Mouse (Mus musculus) fibroblast of lung, adult 2 months (primary cell): ENCODE measurements around the gene Zfp248.

Experiments
- DNase-seq: peaks from one replicate; pipeline ENCODE4 v3.0.0-alpha.2; 2011; ENCODE audit warnings: low read depth

Zfp248 gene

GRCm38 (mm10) chr6:118455042-118455631 is at the start of gene Zfp248:
Zfp248 (minus strand) TSS chr6:118455528.
- DNase-seq = peak; percentile 78

GRCm38 (mm10) chr6:118499010-118499409 is 43.7 kb upstream of the Zfp248 start:
- DNase-seq = no peak

- no peak for DNase-seq
These were observed 26.8 kb upstream of the Zfp248 start for GRCm38 (mm10) chr6:118482125-118482524.

- DNase-seq = peak; percentile 58
These were observed 23.8 kb upstream of the Zfp248 start, which contains the start of gene Zfp9 for GRCm38 (mm10) chr6:118478957-118479708. Zfp9 (minus strand) TSS chr6:118479320.

GRCm38 (mm10) chr6:118477875-118478785 is 22.8 kb upstream of the Zfp248 start:
- DNase-seq = no peak

- DNase-seq = no peak
These were observed 6.9 kb upstream of the Zfp248 start for GRCm38 (mm10) chr6:118462069-118462705.

GRCm38 (mm10) chr6:118457726-118458125 is 2.4 kb upstream of the Zfp248 start:
- DNase-seq = peak; percentile 22

GRCm38 (mm10) chr6:118454452-118454851 is 876 bp downstream of the Zfp248 start:
- no peak for DNase-seq

- DNase-seq = no peak
These were observed 23.8 kb downstream of the Zfp248 start for GRCm38 (mm10) chr6:118431502-118431901.

- no peak for DNase-seq
These were observed 28.7 kb downstream of the Zfp248 start for GRCm38 (mm10) chr6:118426666-118427065.

GRCm38 (mm10) chr6:118419050-118419920 is 36.0 kb downstream of the Zfp248 start, which contains the start of gene Bms1:
Bms1 (minus strand) TSS chr6:118419474.
- DNase-seq = peak; percentile 94

GRCm38 (mm10) chr6:118410428-118410827 is 44.9 kb downstream of the Zfp248 start:
- DNase-seq = no peak

GRCm38 (mm10) chr6:118408510-118408909 is 46.8 kb downstream of the Zfp248 start:
- DNase-seq = no peak

GRCm38 (mm10) chr6:118406421-118406820 is 48.9 kb downstream of the Zfp248 start:
- DNase-seq = no peak

GRCm38 (mm10) chr6:118390746-118391145 is 64.6 kb downstream of the Zfp248 start:
- DNase-seq = peak; percentile 13

- no peak for DNase-seq
These were observed 69.4 kb downstream of the Zfp248 start for GRCm38 (mm10) chr6:118385962-118386361.

- no peak for DNase-seq
These were observed 74.1 kb downstream of the Zfp248 start for GRCm38 (mm10) chr6:118381234-118381633.

- no peak for DNase-seq
These were observed 74.7 kb downstream of the Zfp248 start for GRCm38 (mm10) chr6:118380630-118381029.

- no peak for DNase-seq
These were observed 75.7 kb downstream of the Zfp248 start for GRCm38 (mm10) chr6:118379451-118380167.

- no peak for DNase-seq
These were observed 77.7 kb downstream of the Zfp248 start for GRCm38 (mm10) chr6:118377611-118378010.
